Mouse (Mus musculus) left cerebral cortex, adult 2 months (tissue): ENCODE data around the gene Sh3bp5. TPM values are rescaled to one million over a fixed set of nuclear protein-coding genes. Genes with fewer than 3 reads are reported as not detected.

Experiments
- DNase-seq, 2 experiments: peaks; one replicate each; pipeline ENCODE4 v3.0.0; 2021 to 2022; ENCODE audit warnings: low spot score in 2 of 2, mixed read lengths in 1 of 2; ENCODE audit errors: extremely low spot score in 1 of 2
- H3K27ac ChIP-seq: fragments of 200-600 bp; 2 replicates; pipeline ENCODE4 v1.8.1; 2022
- H3K4me3 ChIP-seq: fragments of 200-600 bp; 2 replicates; pipeline ENCODE4 v1.8.1; 2022
- CTCF ChIP-seq: fragments of 200-600 bp; IDR thresholded peaks from 2 replicates; pipeline ENCODE4 v1.8.1; 2022; ENCODE audit warnings: antibody characterized with exemption, mild to moderate bottlenecking, moderate library complexity
- intact Hi-C: fragments of 180-260 bp; cut with DNase I; formaldehyde crosslinking; loops from one replicate; pipeline ENCODE4 v1.15.1; 2025
- total RNA-seq, 2 experiments: library from RNA; stranded (reverse); gene quantifications; 2 replicates each; pipeline ENCODE4 v1.2.3; 2021

Sh3bp5 gene
- total RNA-seq, 2 experiments from 2014 or later, result 63.5 to 65.4 TPM

GRCm38 (mm10) chr14:31327681-31328080 lies 108.2 kb downstream of the Sh3bp5 start:
- TF ChIP-seq CTCF, result peak; percentile 31
- H3K4me3 ChIP-seq, result no peak overlapping the region
- H3K27ac ChIP-seq, result no peak overlapping the region
- no peak for DNase-seq
- intact Hi-C loops, result no loop called here

GRCm38 (mm10) chr14:31327196-31327595 lies 108.7 kb downstream of the Sh3bp5 start:
- Histone ChIP-seq H3K27ac (no peak overlapping the region), H3K4me3 (no peak overlapping the region)
- TF ChIP-seq CTCF, result no peak
- no peak for DNase-seq
- intact Hi-C loops, result no loop called here

GRCm38 (mm10) chr14:31326770-31327169 lies 109.1 kb downstream of the Sh3bp5 start:
- TF ChIP-seq CTCF, result no peak
- no peak for DNase-seq
- Histone ChIP-seq H3K27ac (no peak overlapping the region), H3K4me3 (no peak overlapping the region)
- intact Hi-C loops, result no loop called here

- H3K27ac ChIP-seq, result no peak overlapping the region
These were observed 110.3 kb downstream of the Sh3bp5 start for GRCm38 (mm10) chr14:31325551-31325950.

GRCm38 (mm10) chr14:31324851-31325250 lies 111.0 kb downstream of the Sh3bp5 start:
- peak; percentile 24; the same call in 1 of the 2 replicates for TF ChIP-seq CTCF
- H3K4me3 ChIP-seq, result no peak overlapping the region
- no peak for DNase-seq
- intact Hi-C loops, result no loop called here
- no peak overlapping the region for H3K27ac ChIP-seq

More at GRCm38 (mm10) chr14:31325551-31325950, 110.3 kb downstream of the Sh3bp5 start:
- peak; percentile 7; the same call in 1 of the 2 replicates for TF ChIP-seq CTCF
- no peak for DNase-seq
- no peak overlapping the region for H3K4me3 ChIP-seq
- intact Hi-C loops, result no loop called here

GRCm38 (mm10) chr14:31323849-31324792 lies 111.8 kb downstream of the Sh3bp5 start, which contains the start of gene Dnah1:
Gene Dnah1 (minus strand): TSS chr14:31323896.
- H3K4me3 ChIP-seq, result peak within 1 kb of the TSS; percentile 23; the same call in 1 of the 2 replicates
- intact Hi-C loops, result loop anchor here (2.0 kb wide), 1 partner anchor 51 kb away; no protein-coding TSS in a partner anchor

GRCm38 (mm10) chr14:31323189-31323588 lies 112.7 kb downstream of the Sh3bp5 start:
- intact Hi-C loops, result loop anchor here (2.0 kb wide), 1 partner anchor 50 kb away; no protein-coding TSS in a partner anchor
- Histone ChIP-seq H3K27ac (no peak overlapping the region), H3K4me3 (no peak overlapping the region)
- DNase-seq, result no peak
- no peak for TF ChIP-seq CTCF

More at GRCm38 (mm10) chr14:31323849-31324792, 111.8 kb downstream of the Sh3bp5 start, which contains the start of gene Dnah1:
- no peak; the same call in 1 of the 2 replicates for TF ChIP-seq CTCF
- H3K27ac ChIP-seq, result no peak within 1 kb of the TSS
- peak; percentile 13 to 19 for DNase-seq

- intact Hi-C loops, result loop anchor here (2.0 kb wide), 1 partner anchor 49 kb away; no protein-coding TSS in a partner anchor
- no peak for TF ChIP-seq CTCF
- no peak for DNase-seq
- Histone ChIP-seq H3K27ac (no peak overlapping the region), H3K4me3 (no peak overlapping the region)
These were observed 113.7 kb downstream of the Sh3bp5 start for GRCm38 (mm10) chr14:31322191-31322590.

GRCm38 (mm10) chr14:31321181-31321580 lies 114.7 kb downstream of the Sh3bp5 start:
- Histone ChIP-seq H3K4me3 (no peak overlapping the region), H3K27ac (no peak overlapping the region)
- intact Hi-C loops, result no loop called here
- TF ChIP-seq CTCF, result no peak
- DNase-seq, result no peak

GRCm38 (mm10) chr14:31319546-31319945 lies 116.3 kb downstream of the Sh3bp5 start:
- DNase-seq, result no peak
- no peak overlapping the region for H3K27ac ChIP-seq
- H3K4me3 ChIP-seq, result no peak overlapping the region
- no peak for TF ChIP-seq CTCF
- intact Hi-C loops, result no loop called here

- no peak for DNase-seq
- no peak overlapping the region for H3K27ac ChIP-seq
- TF ChIP-seq CTCF, result no peak
- intact Hi-C loops, result no loop called here
- no peak overlapping the region for H3K4me3 ChIP-seq
These were observed 118.1 kb downstream of the Sh3bp5 start for GRCm38 (mm10) chr14:31317754-31318153.

- no peak overlapping the region for H3K4me3 ChIP-seq
- H3K27ac ChIP-seq, result no peak overlapping the region
- no peak for DNase-seq
- intact Hi-C loops, result no loop called here
- TF ChIP-seq CTCF, result no peak
These were observed 119.3 kb downstream of the Sh3bp5 start for GRCm38 (mm10) chr14:31316613-31317012.
